Mouse (Mus musculus) neural tube, embryonic 15.5 days (tissue): Measurements from ENCODE around the gene Scamp4. TPM values are rescaled to one million over a fixed set of nuclear protein-coding genes. Genes with fewer than 3 reads are reported as not detected.

ENCODE experiments used
- ATAC-seq: fragments of 200-750 bp; cut with Nextera tagmentation; 2 replicates; pipeline ENCODE4 v1.8.0; 2017; ENCODE audit warnings: mild to moderate bottlenecking, moderate TSS enrichment, moderate library complexity; ENCODE audit not compliant: low FRiP score
- H3K27ac ChIP-seq: fragments of 300-500 bp; sonication (generic); replicated peaks from 2 replicates; pipeline ENCODE4 v1.5.1; 2015; ENCODE audit warnings: mild to moderate bottlenecking, inconsistent platforms
- H3K27me3 ChIP-seq: fragments of 300-500 bp; sonication (generic); replicated peaks from 2 replicates; pipeline ENCODE4 v1.6.1; 2015; ENCODE audit warnings: inconsistent platforms
- H3K36me3 ChIP-seq: fragments of 300-500 bp; sonication (generic); 2 replicates; pipeline ENCODE4 v1.6.1; 2015; ENCODE audit warnings: inconsistent platforms
- H3K4me1 ChIP-seq: fragments of 300-500 bp; sonication (generic); 2 replicates; pipeline ENCODE4 v1.6.1; 2015; ENCODE audit warnings: inconsistent platforms
- H3K4me2 ChIP-seq: fragments of 300-500 bp; sonication (generic); 2 replicates; pipeline ENCODE4 v1.6.1; 2015; ENCODE audit warnings: inconsistent platforms, mild to moderate bottlenecking, moderate library complexity
- H3K4me3 ChIP-seq: fragments of 300-500 bp; sonication (generic); replicated peaks from 2 replicates; pipeline ENCODE4 v1.5.1; 2015; ENCODE audit warnings: mild to moderate bottlenecking, inconsistent platforms
- H3K9ac ChIP-seq: fragments of 300-500 bp; sonication (generic); replicated peaks from 2 replicates; pipeline ENCODE4 v1.6.1; 2015; ENCODE audit warnings: mild to moderate bottlenecking, inconsistent platforms
- H3K9me3 ChIP-seq: fragments of 300-500 bp; sonication (generic); replicated peaks from 2 replicates; pipeline ENCODE4 v1.6.1; 2016; ENCODE audit warnings: inconsistent platforms
- whole genome bisulfite sequencing: fragments of 180-500 bp; shearing (Covaris S2); methylation state at CpG from one replicate; pipeline ENCODE4 v1.1.7; 2015; ENCODE audit warnings: mixed read lengths; 5-methylcytosine and 5-hydroxymethylcytosine counted together
- polyA plus RNA-seq: library from polyadenylated mRNA; unstranded; fragments of >200 nt; fragmentation: Nextera tagmentation; extraction: Ambion mirVana; gene quantifications from 2 replicates; pipeline ENCODE4 v1.2.1, GENCODE M21; 2015

Gene Scamp4
- polyA plus RNA-seq, 1 experiment from 2014 or later: 68.2 TPM

GRCm38 (mm10) chr10:80619465-80620244 is 17.0 kb downstream of the Scamp4 start:
- H3K4me3 ChIP-seq: no peak overlapping the region
- no peak overlapping the region for H3K27ac ChIP-seq
- H3K4me2 ChIP-seq: no peak overlapping the region
- H3K4me1 ChIP-seq: peaks cover 25% of the 10 kb centered on the region
- no peaks in the 10 kb centered on the region for H3K27me3 ChIP-seq
- H3K36me3 ChIP-seq: peaks cover 18% of the 10 kb centered on the region
- no peaks in the 10 kb centered on the region for H3K9me3 ChIP-seq
- no peak for ATAC-seq
- H3K9ac ChIP-seq: no peak overlapping the region
- 33% methylated on average over 8 of the region's 8 CpGs for WGBS

- no peak for ATAC-seq
- Histone ChIP-seq H3K36me3 (peaks cover 11% of the 10 kb centered on the region), H3K9ac (no peak overlapping the region), H3K4me1 (peaks cover 32% of the 10 kb centered on the region), H3K27me3 (no peaks in the 10 kb centered on the region), H3K9me3 (no peaks in the 10 kb centered on the region), H3K4me3 (no peak overlapping the region), H3K4me2 (no peak overlapping the region), H3K27ac (no peak overlapping the region)
- WGBS: 89% methylated on average over 9 of the region's 9 CpGs
Observed at GRCm38 (mm10) chr10:80620365-80620764, 17.7 kb downstream of the Scamp4 start.

- Histone ChIP-seq H3K4me3 (peak overlapping the region; percentile 86), H3K4me1 (peaks cover 39% of the 10 kb centered on the region), H3K27ac (peak overlapping the region; percentile 93), H3K9me3 (no peaks in the 10 kb centered on the region), H3K4me2 (peak overlapping the region; percentile 69), H3K9ac (peak overlapping the region; percentile 51), H3K27me3 (no peaks in the 10 kb centered on the region), H3K36me3 (peaks cover 4% of the 10 kb centered on the region; the same call in 1 of the 2 replicates)
- WGBS: 49% methylated on average over 16 of the region's 16 CpGs
- no peak for ATAC-seq
Observed at GRCm38 (mm10) chr10:80620796-80621689, 18.4 kb downstream of the Scamp4 start.

DNA sequence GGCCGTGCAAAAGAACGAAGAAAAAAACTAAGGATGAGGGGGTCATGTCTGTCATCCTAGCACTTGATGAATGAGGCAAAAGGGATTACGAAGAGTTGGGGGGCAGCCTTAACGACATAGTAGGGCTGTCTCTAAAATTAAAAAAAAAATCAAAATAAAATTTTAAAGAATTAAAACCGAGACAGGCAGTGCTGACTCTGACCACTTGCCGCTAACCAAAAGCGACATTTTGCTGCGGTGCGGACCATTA is 18.9 kb downstream of the Scamp4 start:
- Histone ChIP-seq H3K4me2 (peak overlapping the region; percentile 69), H3K27me3 (no peaks in the 10 kb centered on the region), H3K4me1 (peaks cover 43% of the 10 kb centered on the region), H3K36me3 (no peaks in the 10 kb centered on the region), H3K4me3 (peak overlapping the region; percentile 86), H3K27ac (peak overlapping the region; percentile 93), H3K9ac (peak overlapping the region; percentile 51), H3K9me3 (no peaks in the 10 kb centered on the region)
- WGBS: 1% methylated on average over 9 of the region's 9 CpGs
- no peak for ATAC-seq

DNA sequence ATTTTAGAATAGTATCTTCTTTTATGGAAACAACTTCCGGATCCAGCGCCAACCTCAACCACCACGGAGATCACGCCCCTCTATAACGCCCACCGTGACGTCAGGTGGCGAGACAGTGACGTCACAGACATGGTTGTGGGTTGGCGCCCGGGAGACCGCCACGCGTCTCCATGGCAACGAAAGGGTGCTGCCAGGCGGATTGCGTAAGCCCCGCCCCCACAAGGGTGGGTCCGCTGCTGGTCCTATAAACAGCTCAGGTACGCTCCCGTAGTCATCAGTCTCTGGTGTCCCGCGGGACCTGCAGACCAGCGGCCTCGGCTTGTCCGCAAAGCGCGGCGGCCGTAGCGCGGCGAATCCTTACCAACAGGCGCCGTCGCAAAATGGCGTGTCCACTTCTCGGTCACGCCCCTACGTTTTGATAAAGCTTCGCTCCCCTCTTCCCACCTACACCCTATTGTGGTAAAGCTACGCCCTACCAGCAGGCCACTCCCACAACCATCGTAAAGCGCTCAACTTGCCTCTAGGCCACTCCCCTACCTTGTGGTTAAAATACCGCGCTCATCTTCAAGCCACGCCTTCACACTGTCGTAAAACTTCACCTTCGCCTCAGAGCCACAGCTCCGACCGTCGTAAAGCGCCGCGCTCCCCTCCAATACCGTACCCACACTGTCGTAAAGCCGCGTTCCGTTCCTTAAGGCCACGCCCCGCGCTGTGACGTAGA is 19.4 kb downstream of the Scamp4 start:
- Histone ChIP-seq H3K4me2 (peak overlapping the region; percentile 69), H3K4me1 (peaks cover 43% of the 10 kb centered on the region), H3K27me3 (no peaks in the 10 kb centered on the region), H3K9ac (peak overlapping the region; percentile 51), H3K36me3 (no peaks in the 10 kb centered on the region), H3K4me3 (peak overlapping the region; percentile 86), H3K9me3 (no peaks in the 10 kb centered on the region), H3K27ac (peak overlapping the region; percentile 93)
- peak; percentile 96 for ATAC-seq
- under 1% methylated on average over 64 of the region's 64 CpGs for WGBS

GRCm38 (mm10) chr10:80622661-80623456 is 20.2 kb downstream of the Scamp4 start, which contains the start of gene Csnk1g2:
TSS of gene Csnk1g2 (plus strand) at chr10:80622838.
- H3K4me1 ChIP-seq: peaks cover 50% of the 10 kb centered on the region
- H3K27ac ChIP-seq: peak within 1 kb of the TSS; percentile 93
- peak within 1 kb of the TSS; percentile 86 for H3K4me3 ChIP-seq
- under 1% methylated on average over 84 of the region's 85 CpGs for WGBS
- no peaks in the 10 kb centered on the region for H3K36me3 ChIP-seq
- no peaks in the 10 kb centered on the region for H3K9me3 ChIP-seq
- H3K4me2 ChIP-seq: peak within 1 kb of the TSS; percentile 97
- no peaks in the 10 kb centered on the region for H3K27me3 ChIP-seq
- peak; percentile 6 for ATAC-seq
- peak within 1 kb of the TSS; percentile 91 for H3K9ac ChIP-seq

DNA sequence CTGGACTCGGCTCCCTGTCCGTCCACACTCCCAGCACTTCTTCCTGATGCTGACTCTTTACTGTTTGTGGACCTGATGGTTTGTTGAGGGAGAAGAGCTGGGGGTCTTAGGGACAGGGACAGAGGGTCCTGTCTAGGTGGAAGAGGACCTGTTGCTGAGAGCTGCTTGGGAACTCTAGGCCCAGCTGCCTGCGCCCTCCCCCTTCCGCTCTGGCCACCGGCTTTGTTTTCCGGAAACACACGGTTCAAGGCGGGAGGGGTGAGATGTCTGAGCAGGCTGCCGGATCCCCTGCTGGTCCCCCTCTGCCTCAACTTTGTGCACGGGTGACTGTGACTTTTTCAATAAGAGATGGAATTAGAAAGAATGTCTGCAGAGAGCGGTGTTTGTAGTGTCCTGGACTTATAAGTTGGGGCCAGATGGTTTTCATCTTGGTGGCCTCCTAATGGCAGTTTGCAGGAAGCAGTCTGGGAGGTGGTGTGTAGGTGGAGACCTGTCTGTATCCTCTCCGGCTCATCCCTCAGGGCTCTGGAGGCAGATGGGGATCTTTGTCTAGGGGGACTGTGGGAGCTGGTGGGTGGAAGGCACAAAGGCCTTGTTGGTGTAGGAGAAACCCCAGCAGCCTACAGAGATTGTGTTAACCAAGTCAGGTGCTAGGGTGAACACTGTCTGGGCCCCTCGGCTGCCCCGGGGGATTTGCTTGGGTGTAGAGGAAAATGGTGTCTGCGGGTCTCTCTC is 21.0 kb downstream of the Scamp4 start:
- H3K4me1 ChIP-seq: peaks cover 50% of the 10 kb centered on the region
- 17% methylated on average over 15 of the region's 15 CpGs for whole genome bisulfite sequencing
- peak overlapping the region; percentile 93 for H3K27ac ChIP-seq
- no peaks in the 10 kb centered on the region for H3K9me3 ChIP-seq
- H3K27me3 ChIP-seq: no peaks in the 10 kb centered on the region
- no peak for ATAC-seq
- H3K4me3 ChIP-seq: peak overlapping the region; percentile 86
- H3K4me2 ChIP-seq: peak overlapping the region; percentile 97
- no peaks in the 10 kb centered on the region for H3K36me3 ChIP-seq
- H3K9ac ChIP-seq: peak overlapping the region; percentile 91

- no peaks in the 10 kb centered on the region for H3K36me3 ChIP-seq
- H3K4me2 ChIP-seq: no peak overlapping the region
- no peaks in the 10 kb centered on the region for H3K9me3 ChIP-seq
- no peak for ATAC-seq
- no peaks in the 10 kb centered on the region for H3K27me3 ChIP-seq
- H3K4me1 ChIP-seq: peaks cover 63% of the 10 kb centered on the region
- WGBS: 90% methylated on average over 4 of the region's 4 CpGs
- no peak overlapping the region for H3K9ac ChIP-seq
- no peak overlapping the region for H3K27ac ChIP-seq
- no peak overlapping the region for H3K4me3 ChIP-seq
Observed at GRCm38 (mm10) chr10:80625764-80626163, 23.1 kb downstream of the Scamp4 start.

DNA sequence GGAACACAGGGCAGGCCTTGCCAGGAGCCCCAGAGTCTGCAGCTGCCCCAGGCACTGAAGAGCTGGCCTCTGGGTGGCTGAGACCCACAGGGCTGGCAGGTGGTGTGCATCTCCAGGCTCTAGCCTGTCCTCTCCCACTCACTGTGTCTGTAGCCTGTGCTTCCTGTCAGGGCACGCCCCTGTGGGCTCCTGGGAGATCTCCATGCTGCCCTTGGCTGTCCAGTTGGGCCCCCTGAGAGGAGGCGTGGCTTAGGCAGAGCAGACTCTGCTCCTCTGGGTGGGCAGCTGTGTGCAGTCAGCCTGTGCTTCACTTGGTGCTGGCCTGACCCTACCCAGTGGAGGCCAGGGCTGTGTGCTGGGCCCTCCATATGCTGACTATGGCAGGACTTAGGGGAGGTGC is 25.0 kb downstream of the Scamp4 start:
- no peak overlapping the region for H3K4me3 ChIP-seq
- H3K9me3 ChIP-seq: no peaks in the 10 kb centered on the region
- no peak overlapping the region for H3K27ac ChIP-seq
- no peak overlapping the region for H3K4me2 ChIP-seq
- H3K27me3 ChIP-seq: no peaks in the 10 kb centered on the region
- peaks cover 57% of the 10 kb centered on the region for H3K4me1 ChIP-seq
- H3K9ac ChIP-seq: no peak overlapping the region
- no peaks in the 10 kb centered on the region for H3K36me3 ChIP-seq
- ATAC-seq: no peak
- 57% methylated on average over 2 of the region's 2 CpGs for WGBS

- 81% methylated on average over 9 of the region's 9 CpGs for WGBS
- Histone ChIP-seq H3K4me3 (no peak overlapping the region), H3K4me2 (no peak overlapping the region), H3K4me1 (peaks cover 47% of the 10 kb centered on the region), H3K27ac (no peak overlapping the region), H3K9ac (no peak overlapping the region), H3K9me3 (no peaks in the 10 kb centered on the region), H3K36me3 (no peaks in the 10 kb centered on the region; the same call in 1 of the 2 replicates), H3K27me3 (no peaks in the 10 kb centered on the region)
- ATAC-seq: no peak
Observed at GRCm38 (mm10) chr10:80628925-80629324, 26.3 kb downstream of the Scamp4 start.
